Mouse (Mus musculus): ENCODE results near the gene Casp8ap2.

The Casp8ap2 gene

GRCm38 (mm10) chr4:32615034-32615881 lies at the start of gene Casp8ap2:
Gene Casp8ap2, plus strand, starts transcription at chr4:32615451.
- DNase-seq (ENCODE audit: low read depth), result peak; percentile 99

- DNase-seq (ENCODE audit: low read depth), result no peak
These were observed 46.2 kb upstream of the Casp8ap2 start for GRCm38 (mm10) chr4:32569054-32569453.

GRCm38 (mm10) chr4:32569995-32570938 lies 45.0 kb upstream of the Casp8ap2 start:
- peak; percentile 85 for DNase-seq (ENCODE audit: low read depth)

- no peak for DNase-seq (ENCODE audit: low read depth)
These were observed 44.3 kb upstream of the Casp8ap2 start for GRCm38 (mm10) chr4:32570939-32571317.

- no peak for DNase-seq (ENCODE audit: low read depth)
These were observed 43.8 kb upstream of the Casp8ap2 start for GRCm38 (mm10) chr4:32571441-32571840.

GRCm38 (mm10) chr4:32572118-32572517 lies 43.1 kb upstream of the Casp8ap2 start:
- DNase-seq (ENCODE audit: low read depth), result peak; percentile 82

GRCm38 (mm10) chr4:32573586-32573985 lies 41.7 kb upstream of the Casp8ap2 start:
- no peak for DNase-seq (ENCODE audit: low read depth)

GRCm38 (mm10) chr4:32574604-32575003 lies 40.6 kb upstream of the Casp8ap2 start:
- DNase-seq (ENCODE audit: low read depth), result peak; percentile 59

- DNase-seq (ENCODE audit: low read depth), result peak; percentile 93
These were observed 40.1 kb upstream of the Casp8ap2 start for GRCm38 (mm10) chr4:32575165-32575564.

- no peak for DNase-seq (ENCODE audit: low read depth)
These were observed 35.4 kb upstream of the Casp8ap2 start for GRCm38 (mm10) chr4:32579850-32580249.

- no peak for DNase-seq (ENCODE audit: low read depth)
These were observed 31.1 kb upstream of the Casp8ap2 start for GRCm38 (mm10) chr4:32584181-32584580.

- peak; percentile 88 for DNase-seq (ENCODE audit: low read depth)
These were observed 28.7 kb upstream of the Casp8ap2 start for GRCm38 (mm10) chr4:32586596-32586995.

GRCm38 (mm10) chr4:32587543-32587942 lies 27.7 kb upstream of the Casp8ap2 start:
- no peak for DNase-seq (ENCODE audit: low read depth)

GRCm38 (mm10) chr4:32588237-32588636 lies 27.0 kb upstream of the Casp8ap2 start:
- DNase-seq (ENCODE audit: low read depth), result peak; percentile 78

GRCm38 (mm10) chr4:32601135-32601534 lies 14.1 kb upstream of the Casp8ap2 start:
- peak; percentile 52 for DNase-seq (ENCODE audit: low read depth)

- DNase-seq (ENCODE audit: low read depth), result no peak
These were observed 12.6 kb upstream of the Casp8ap2 start, which contains the start of gene Gja10 for GRCm38 (mm10) chr4:32602660-32603059. Gene Gja10, minus strand, starts transcription at chr4:32602760.

- DNase-seq (ENCODE audit: low read depth), result no peak
These were observed 6.4 kb downstream of the Casp8ap2 start for GRCm38 (mm10) chr4:32621637-32622036.

- DNase-seq (ENCODE audit: low read depth), result no peak
These were observed 36.4 kb downstream of the Casp8ap2 start for GRCm38 (mm10) chr4:32651669-32652068.

- peak; percentile 56 for DNase-seq (ENCODE audit: low read depth)
These were observed 41.1 kb downstream of the Casp8ap2 start for GRCm38 (mm10) chr4:32656146-32656904.

- DNase-seq (ENCODE audit: low read depth), result peak; percentile 93
These were observed 41.8 kb downstream of the Casp8ap2 start, which contains the start of gene Mdn1 for GRCm38 (mm10) chr4:32656918-32657662. Gene Mdn1, plus strand, starts transcription at chr4:32657119.

- no peak for DNase-seq (ENCODE audit: low read depth)
These were observed 50.6 kb downstream of the Casp8ap2 start for GRCm38 (mm10) chr4:32665843-32666242.

Measured in 416B (cell line).